Mouse (Mus musculus) midbrain, postnatal 0 days (tissue): ENCODE measurements at regions not wholly inside any gene's neighbourhood (a gene's known extent, or its start where the extent isn't known, plus 50 kb on each side); places are given as distances from the start of the nearest gene placed in this dataset.

ENCODE experiments used
- ATAC-seq: fragments of 200-750 bp; cut with Nextera tagmentation; 2 replicates; pipeline ENCODE4 v1.8.0; 2017; ENCODE audit warnings: moderate number of reproducible peaks, mild to moderate bottlenecking, moderate TSS enrichment, moderate library complexity; ENCODE audit not compliant: low FRiP score
- DNase-seq: peaks from one replicate; pipeline ENCODE4 v3.0.0-alpha.2; 2015; ENCODE audit warnings: low spot score
- H3K27ac ChIP-seq: fragments of 300-500 bp; sonication (generic); 2 replicates; pipeline ENCODE4 v1.5.1; 2014; ENCODE audit warnings: low read depth, mild to moderate bottlenecking, low read length, mixed read lengths
- H3K27me3 ChIP-seq: fragments of 300-500 bp; sonication (generic); 2 replicates; pipeline ENCODE4 v1.6.1; 2014; ENCODE audit warnings: low read length, control low read depth, mixed read lengths; ENCODE audit not compliant: insufficient read depth
- H3K36me3 ChIP-seq: fragments of 300-500 bp; sonication (generic); 2 replicates; pipeline ENCODE4 v1.6.1; 2014; ENCODE audit warnings: low read length, control low read depth, mixed read lengths; ENCODE audit not compliant: insufficient read depth
- H3K4me1 ChIP-seq: fragments of 300-500 bp; sonication (generic); 2 replicates; pipeline ENCODE4 v1.6.1; 2014; ENCODE audit warnings: mild to moderate bottlenecking, control low read depth, antibody characterized with exemption, low read length, mixed read lengths; ENCODE audit not compliant: insufficient read depth
- H3K4me2 ChIP-seq: fragments of 300-500 bp; sonication (generic); 2 replicates; pipeline ENCODE4 v1.6.1; 2014; ENCODE audit warnings: low read depth, mild to moderate bottlenecking, low read length, mixed read lengths; ENCODE audit not compliant: poor library complexity, severe bottlenecking
- H3K4me3 ChIP-seq: fragments of 300-500 bp; sonication (generic); 2 replicates; pipeline ENCODE4 v1.5.1; 2014; ENCODE audit warnings: low read depth, mild to moderate bottlenecking, low read length, moderate library complexity
- H3K9ac ChIP-seq: fragments of 300-500 bp; sonication (generic); replicated peaks from 2 replicates; pipeline ENCODE4 v1.6.1; 2014; ENCODE audit warnings: mild to moderate bottlenecking, low read length, moderate library complexity, mixed read lengths; ENCODE audit not compliant: poor library complexity, severe bottlenecking
- H3K9me3 ChIP-seq: fragments of 300-500 bp; sonication (generic); 2 replicates; pipeline ENCODE4 v1.6.1; 2016; ENCODE audit warnings: low read length, control low read depth
- CTCF ChIP-seq: IDR thresholded peaks from 2 replicates; pipeline ENCODE4 v1.5.1; 2016; ENCODE audit warnings: antibody characterized with exemption, mild to moderate bottlenecking
- WGBS: fragments of 180-500 bp; shearing (Covaris S2); extraction: QIAGEN DNeasy Blood & Tissue Kit; methylation state at CpG from one replicate; pipeline ENCODE4 v1.1.7; 2014; 5-methylcytosine and 5-hydroxymethylcytosine counted together

GRCm38 (mm10) chr13:79529336-79529735, 1329.8 kb upstream of the Nr2f1 start:
- no peak overlapping the region for H3K9ac ChIP-seq
- 59% methylated on average over 2 of the region's 2 CpGs for WGBS
- no peaks in the 10 kb centered on the region for H3K4me1 ChIP-seq
- H3K36me3 ChIP-seq: no peaks in the 10 kb centered on the region
- no peaks in the 10 kb centered on the region for H3K9me3 ChIP-seq
- peak; percentile 34 for DNase-seq
- no peaks in the 10 kb centered on the region for H3K27me3 ChIP-seq
- no peak overlapping the region for H3K4me3 ChIP-seq
- TF ChIP-seq CTCF: no peak
- peak; percentile 31; the same call in 1 of the 2 replicates for ATAC-seq
- H3K4me2 ChIP-seq: no peak overlapping the region
- H3K27ac ChIP-seq: no peak overlapping the region

- ATAC-seq (no peak), DNase-seq (no peak)
- no peaks in the 10 kb centered on the region for H3K27me3 ChIP-seq
- WGBS: 50% methylated on average over 2 of the region's 2 CpGs
- no peak overlapping the region for H3K9ac ChIP-seq
- H3K27ac ChIP-seq: no peak overlapping the region
- no peaks in the 10 kb centered on the region for H3K9me3 ChIP-seq
- no peak overlapping the region for H3K4me2 ChIP-seq
- H3K4me1 ChIP-seq: no peaks in the 10 kb centered on the region
- no peak overlapping the region for H3K4me3 ChIP-seq
- no peaks in the 10 kb centered on the region for H3K36me3 ChIP-seq
- no peak for TF ChIP-seq CTCF
Measured at GRCm38 (mm10) chr13:79550711-79551110, 1332.5 kb upstream of the Arrdc3 start.

GRCm38 (mm10) chr13:79555572-79556280, 1327.5 kb upstream of the Arrdc3 start:
- Histone ChIP-seq H3K27ac (no peak overlapping the region), H3K4me1 (no peaks in the 10 kb centered on the region), H3K4me2 (no peak overlapping the region), H3K9ac (no peak overlapping the region), H3K4me3 (no peak overlapping the region), H3K36me3 (no peaks in the 10 kb centered on the region), H3K27me3 (no peaks in the 10 kb centered on the region), H3K9me3 (no peaks in the 10 kb centered on the region)
- ATAC-seq (no peak), DNase-seq (no peak)
- WGBS: 94% methylated on average over 3 of the region's 3 CpGs
- TF ChIP-seq CTCF: no peak
